Mouse (Mus musculus): ENCODE measurements at regions not wholly inside any gene's neighbourhood (a gene's known extent, or its start where the extent isn't known, plus 50 kb on each side); places are given as distances from the start of the nearest gene placed in this dataset.

DNA sequence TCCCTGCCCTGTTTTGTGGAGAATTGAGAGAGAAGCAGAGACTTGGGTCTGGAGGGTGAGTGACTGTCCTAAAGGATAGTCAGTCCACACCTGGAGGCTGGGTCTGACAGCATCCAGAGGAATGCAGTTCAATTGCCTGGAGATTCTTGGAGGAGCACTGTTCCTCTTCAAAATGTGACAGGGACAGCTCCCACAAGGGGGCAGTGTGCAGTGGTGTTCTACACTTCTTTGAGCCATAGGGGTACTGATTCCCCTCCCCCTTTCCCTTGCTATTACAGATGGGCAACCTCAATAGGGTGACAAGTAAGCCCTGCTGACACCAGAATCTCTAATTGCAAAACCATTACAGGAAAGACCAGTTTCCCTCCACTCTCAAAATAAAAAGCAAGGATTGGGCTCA, 63.7 kb upstream of the Gm773 start:
- peak; percentile 23 for DNase-seq (ENCODE audit: low read depth, low spot score)

DNA sequence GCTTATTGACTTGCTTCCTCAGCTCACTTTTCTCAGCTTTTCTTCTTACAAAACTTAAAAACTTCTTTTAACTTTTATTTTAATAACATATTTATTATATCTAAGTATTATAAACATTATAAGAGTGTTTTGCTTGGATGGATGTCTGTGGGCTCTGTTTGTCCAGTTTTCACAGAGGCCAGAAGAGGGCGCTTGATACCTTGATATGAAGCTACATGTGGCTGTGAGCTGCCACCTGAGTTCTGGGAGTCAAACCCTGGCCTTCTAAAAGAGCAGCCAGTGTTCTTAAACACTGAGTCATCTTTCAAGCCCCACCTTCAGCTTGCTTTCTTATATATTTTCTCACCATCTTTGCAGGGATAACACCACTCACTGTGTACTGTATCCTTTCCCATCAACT, 61.5 kb upstream of the Gm773 start:
- DNase-seq (ENCODE audit: low read depth, low spot score): peak; percentile 39

DNA sequence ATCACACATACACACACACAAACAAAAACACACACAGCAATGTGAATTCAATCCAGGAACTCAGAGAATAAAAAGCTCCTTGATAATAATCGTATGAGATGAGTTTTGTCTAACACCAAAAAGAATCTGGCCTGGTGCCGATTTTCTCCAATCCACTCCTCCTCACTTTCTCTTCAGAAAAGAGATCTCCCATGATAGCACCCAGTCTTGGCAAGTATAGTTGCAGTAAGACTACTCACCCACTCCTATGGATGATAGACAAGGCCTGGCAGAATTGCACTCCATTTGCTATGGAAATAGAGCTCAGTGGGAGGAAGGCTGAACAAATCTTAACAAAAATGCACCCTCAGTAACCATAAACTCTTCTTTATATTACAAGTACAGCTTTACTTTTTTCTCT, 57.0 kb upstream of the Gm773 start:
- no peak for DNase-seq (ENCODE audit: low read depth, low spot score)
